Mouse (Mus musculus): ENCODE measurements at regions not wholly inside any gene's neighbourhood (a gene's known extent, or its start where the extent isn't known, plus 50 kb on each side); places are given as distances from the start of the nearest gene placed in this dataset.

- 69% methylated on average over 10 of the region's 10 CpGs for whole genome bisulfite sequencing (ENCODE audit: insufficient replicate concordance)
These were observed 57.3 kb upstream of the Prep start for GRCm38 (mm10) chr10:45009676-45010075.

DNA sequence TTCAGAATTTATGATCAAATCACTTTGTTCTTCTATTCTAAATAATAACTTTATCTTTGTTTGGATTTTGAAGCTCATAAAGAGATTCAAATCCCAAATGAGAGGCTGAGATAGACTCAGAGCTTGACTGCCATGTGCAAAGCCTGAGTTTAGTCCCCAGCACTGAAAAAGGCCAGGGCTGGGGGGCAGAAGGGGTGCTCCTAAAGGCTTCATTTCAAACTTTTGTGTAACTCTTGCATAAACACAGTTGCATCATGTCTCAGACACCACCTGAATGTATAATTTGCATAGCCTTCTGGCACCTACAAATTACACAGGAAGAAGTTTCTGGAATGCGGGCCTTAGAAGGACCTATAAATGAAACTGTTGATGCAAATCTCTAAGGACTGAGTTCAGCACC lies 57.8 kb upstream of the Prep start:
- no peak overlapping the region for H3K4me2 ChIP-seq
- no peak overlapping the region for H3K9ac ChIP-seq
- H3K9me3 ChIP-seq (replicated peaks), result no peaks in the 10 kb centered on the region
- no peak overlapping the region for H3K27ac ChIP-seq (replicated peaks)
- ATAC-seq (ENCODE audit: insufficient read depth), result no peak
- no peak overlapping the region for H3K4me3 ChIP-seq (replicated peaks)
- peaks cover under 1% of the 10 kb centered on the region; the same call in 1 of the 2 replicates for H3K4me1 ChIP-seq (replicated peaks)
- H3K36me3 ChIP-seq (replicated peaks), result no peaks in the 10 kb centered on the region
- 91% methylated on average over 1 of the region's 1 CpGs for WGBS (ENCODE audit: insufficient replicate concordance)
- no peaks in the 10 kb centered on the region for H3K27me3 ChIP-seq

More at GRCm38 (mm10) chr10:45009676-45010075, 57.3 kb upstream of the Prep start:
- H3K36me3 ChIP-seq (replicated peaks), result no peaks in the 10 kb centered on the region
- H3K9me3 ChIP-seq (replicated peaks), result no peaks in the 10 kb centered on the region
- no peak overlapping the region for H3K9ac ChIP-seq
- H3K4me2 ChIP-seq, result no peak overlapping the region
- no peaks in the 10 kb centered on the region for H3K4me1 ChIP-seq (replicated peaks)
- ATAC-seq (ENCODE audit: insufficient read depth), result no peak
- no peaks in the 10 kb centered on the region for H3K27me3 ChIP-seq
- no peak overlapping the region for H3K27ac ChIP-seq (replicated peaks)
- no peak overlapping the region for H3K4me3 ChIP-seq (replicated peaks)

GRCm38 (mm10) chr10:45004037-45004653 lies 62.9 kb upstream of the Prep start:
- H3K9ac ChIP-seq, result no peak overlapping the region
- H3K9me3 ChIP-seq (replicated peaks), result no peaks in the 10 kb centered on the region
- no peak for ATAC-seq (ENCODE audit: insufficient read depth)
- H3K36me3 ChIP-seq (replicated peaks), result no peaks in the 10 kb centered on the region
- no peak overlapping the region for H3K4me3 ChIP-seq (replicated peaks)
- peaks cover 39% of the 10 kb centered on the region for H3K4me1 ChIP-seq (replicated peaks)
- H3K27ac ChIP-seq (replicated peaks), result no peak overlapping the region
- H3K4me2 ChIP-seq, result no peak overlapping the region
- 52% methylated on average over 9 of the region's 9 CpGs for WGBS (ENCODE audit: insufficient replicate concordance)
- no peaks in the 10 kb centered on the region for H3K27me3 ChIP-seq

DNA sequence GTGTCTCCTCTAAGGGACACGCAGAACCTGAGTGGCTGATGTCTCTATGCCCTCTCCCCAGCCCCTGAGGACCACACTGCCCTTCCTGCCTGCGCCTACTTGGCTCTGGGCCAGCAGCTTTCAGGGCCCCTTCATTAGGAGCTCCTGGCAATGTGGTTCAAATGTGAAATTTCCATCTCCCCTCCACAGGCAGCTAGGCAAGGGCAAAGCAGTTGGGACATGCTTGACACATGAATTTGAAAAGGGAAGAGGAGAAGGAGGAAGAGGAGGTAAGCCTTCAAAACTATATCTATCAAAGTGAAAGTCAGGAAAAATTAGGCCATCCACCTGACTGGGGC lies 63.7 kb upstream of the Prep start:
- Histone ChIP-seq H3K4me1 (replicated peaks) (peaks cover 39% of the 10 kb centered on the region), H3K4me2 (no peak overlapping the region), H3K27me3 (no peaks in the 10 kb centered on the region), H3K27ac (replicated peaks) (0 out of 2 replicates have a peak overlapping the region, but pooled peaks have one; percentile 14), H3K4me3 (replicated peaks) (no peak overlapping the region), H3K9me3 (replicated peaks) (no peaks in the 10 kb centered on the region), H3K9ac (no peak overlapping the region), H3K36me3 (replicated peaks) (no peaks in the 10 kb centered on the region)
- ATAC-seq (ENCODE audit: insufficient read depth), result no peak
- WGBS (ENCODE audit: insufficient replicate concordance), result 58% methylated on average over 2 of the region's 2 CpGs

- peaks cover 41% of the 10 kb centered on the region for H3K4me1 ChIP-seq (replicated peaks)
- no peaks in the 10 kb centered on the region for H3K36me3 ChIP-seq (replicated peaks)
- H3K9ac ChIP-seq, result no peak overlapping the region
- H3K4me3 ChIP-seq (replicated peaks), result no peak overlapping the region
- H3K27ac ChIP-seq (replicated peaks), result no peak overlapping the region; the same call in 1 of the 2 replicates
- H3K9me3 ChIP-seq (replicated peaks), result no peaks in the 10 kb centered on the region
- 56% methylated on average over 8 of the region's 8 CpGs for WGBS (ENCODE audit: insufficient replicate concordance)
- H3K4me2 ChIP-seq, result no peak overlapping the region
- no peak for ATAC-seq (ENCODE audit: insufficient read depth)
- no peaks in the 10 kb centered on the region for H3K27me3 ChIP-seq
These were observed 64.2 kb upstream of the Prep start for GRCm38 (mm10) chr10:45002637-45003343.

GRCm38 (mm10) chr10:45000873-45001859 lies 65.8 kb upstream of the Prep start:
- H3K4me1 ChIP-seq (replicated peaks), result peaks cover 43% of the 10 kb centered on the region
- WGBS (ENCODE audit: insufficient replicate concordance), result 12% methylated on average over 12 of the region's 12 CpGs
- H3K4me3 ChIP-seq (replicated peaks), result peak overlapping the region; percentile 48
- H3K36me3 ChIP-seq (replicated peaks), result no peaks in the 10 kb centered on the region
- H3K9ac ChIP-seq, result peak overlapping the region; percentile 39
- no peaks in the 10 kb centered on the region for H3K27me3 ChIP-seq
- peak overlapping the region; percentile 72 for H3K27ac ChIP-seq (replicated peaks)
- ATAC-seq (ENCODE audit: insufficient read depth), result peak; percentile 79
- H3K4me2 ChIP-seq, result peak overlapping the region; percentile 70
- no peaks in the 10 kb centered on the region for H3K9me3 ChIP-seq (replicated peaks)

DNA sequence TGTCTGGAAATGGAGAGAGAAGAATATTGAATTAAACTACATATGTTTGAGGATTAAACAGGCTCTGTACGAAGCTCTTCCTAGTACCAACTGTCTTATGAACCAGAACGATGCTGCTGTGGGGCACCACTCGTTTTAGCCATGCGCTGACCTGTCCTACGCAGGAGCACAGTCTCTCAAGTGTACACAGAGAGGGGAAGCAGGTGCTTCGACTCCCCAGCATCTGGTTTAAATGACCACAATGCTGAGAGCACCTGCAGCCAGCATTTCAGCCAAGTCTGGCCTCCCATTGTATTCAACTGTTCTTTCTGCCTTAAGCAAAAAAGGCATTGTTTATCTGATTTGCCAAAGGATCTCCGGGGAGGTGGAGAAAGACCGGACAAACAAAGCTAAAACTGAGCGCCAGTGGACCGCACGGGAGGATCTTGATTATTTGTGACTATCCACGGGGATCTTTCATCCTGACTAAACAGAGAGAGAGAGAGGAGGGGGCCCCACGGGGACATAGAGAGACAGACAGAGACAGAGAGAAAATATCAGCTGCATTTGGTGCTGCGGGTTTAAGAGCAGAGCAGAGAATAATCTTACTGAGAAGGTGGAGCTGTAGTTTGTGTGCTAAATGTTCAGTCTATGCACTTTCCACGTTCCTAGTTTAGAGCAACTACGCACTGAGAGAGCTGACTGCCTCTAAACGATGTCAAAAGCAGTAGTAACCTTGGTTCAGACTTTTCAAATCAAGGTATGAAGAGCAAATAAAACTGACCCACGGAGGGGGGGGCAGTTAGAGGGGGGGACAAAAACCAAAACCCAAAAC lies 66.8 kb upstream of the Prep start:
- peak overlapping the region; percentile 39 for H3K9ac ChIP-seq
- peak overlapping the region; percentile 48 for H3K4me3 ChIP-seq (replicated peaks)
- peaks cover 43% of the 10 kb centered on the region for H3K4me1 ChIP-seq (replicated peaks)
- peak overlapping the region; percentile 70 for H3K4me2 ChIP-seq
- no peaks in the 10 kb centered on the region for H3K36me3 ChIP-seq (replicated peaks)
- no peaks in the 10 kb centered on the region for H3K9me3 ChIP-seq (replicated peaks)
- 23% methylated on average over 18 of the region's 18 CpGs for WGBS (ENCODE audit: insufficient replicate concordance)
- no peak for ATAC-seq (ENCODE audit: insufficient read depth)
- no peak overlapping the region for H3K27ac ChIP-seq (replicated peaks)
- no peaks in the 10 kb centered on the region for H3K27me3 ChIP-seq

- Histone ChIP-seq H3K27ac (replicated peaks) (no peak overlapping the region), H3K4me2 (peak overlapping the region; percentile 47), H3K4me3 (replicated peaks) (no peak overlapping the region), H3K27me3 (no peaks in the 10 kb centered on the region), H3K9me3 (replicated peaks) (no peaks in the 10 kb centered on the region), H3K9ac (no peak overlapping the region), H3K4me1 (replicated peaks) (peaks cover 37% of the 10 kb centered on the region), H3K36me3 (replicated peaks) (no peaks in the 10 kb centered on the region)
- 15% methylated on average over 4 of the region's 4 CpGs for whole genome bisulfite sequencing (ENCODE audit: insufficient replicate concordance)
- no peak for ATAC-seq (ENCODE audit: insufficient read depth)
These were observed 69.1 kb upstream of the Prep start for GRCm38 (mm10) chr10:44997906-44998289.

- ATAC-seq (ENCODE audit: insufficient read depth), result no peak
- Histone ChIP-seq H3K9me3 (replicated peaks) (no peaks in the 10 kb centered on the region), H3K4me3 (replicated peaks) (no peak overlapping the region; the same call in 1 of the 2 replicates), H3K36me3 (replicated peaks) (no peaks in the 10 kb centered on the region), H3K27ac (replicated peaks) (no peak overlapping the region), H3K27me3 (no peaks in the 10 kb centered on the region), H3K4me2 (peak overlapping the region; percentile 47), H3K4me1 (replicated peaks) (peaks cover 33% of the 10 kb centered on the region), H3K9ac (no peak overlapping the region)
- 17% methylated on average over 13 of the region's 14 CpGs for WGBS (ENCODE audit: insufficient replicate concordance)
These were observed 69.7 kb upstream of the Prep start for GRCm38 (mm10) chr10:44997184-44997905.

DNA sequence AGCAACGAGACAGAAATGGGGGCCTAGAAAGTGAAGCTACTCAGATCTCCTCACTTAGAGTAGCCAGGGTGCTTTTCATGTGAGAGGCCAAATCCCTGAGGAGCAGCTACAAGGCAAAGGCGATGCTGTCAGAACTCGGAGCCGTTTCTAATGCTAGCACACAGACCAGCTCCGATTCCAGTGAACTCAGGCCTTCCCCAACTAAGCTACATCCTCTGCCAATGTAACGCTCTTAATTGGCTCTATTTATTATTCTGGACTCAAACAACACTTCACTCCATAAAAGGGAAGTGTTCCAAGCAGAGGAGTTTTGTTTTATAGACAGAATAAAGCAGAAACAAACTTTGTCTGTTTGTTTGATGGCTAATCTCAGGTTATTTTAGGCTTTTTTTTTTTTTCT lies 71.2 kb upstream of the Prep start:
- Histone ChIP-seq H3K4me2 (no peak overlapping the region), H3K4me3 (replicated peaks) (no peak overlapping the region), H3K27ac (replicated peaks) (no peak overlapping the region), H3K36me3 (replicated peaks) (no peaks in the 10 kb centered on the region), H3K9me3 (replicated peaks) (no peaks in the 10 kb centered on the region), H3K4me1 (replicated peaks) (peaks cover 19% of the 10 kb centered on the region), H3K27me3 (no peaks in the 10 kb centered on the region), H3K9ac (no peak overlapping the region)
- ATAC-seq (ENCODE audit: insufficient read depth), result no peak
- WGBS (ENCODE audit: insufficient replicate concordance), result 73% methylated on average over 6 of the region's 6 CpGs
